Mouse (Mus musculus) liver, embryonic 15.5 days (tissue): ENCODE data around the gene Babam2. TPM values are rescaled to one million over a fixed set of nuclear protein-coding genes. Genes with fewer than 3 reads are reported as not detected.

Experiments used
- ATAC-seq: fragments of 200-750 bp; cut with Nextera tagmentation; 2 replicates; pipeline ENCODE4 v1.8.0; 2017; ENCODE audit warnings: moderate number of reproducible peaks, mild to moderate bottlenecking, moderate library complexity; ENCODE audit not compliant: insufficient read depth
- H3K27ac ChIP-seq: fragments of 300-500 bp; sonication (generic); replicated peaks from 2 replicates; pipeline ENCODE4 v1.5.1; 2015; ENCODE audit warnings: mild to moderate bottlenecking, inconsistent platforms
- H3K27me3 ChIP-seq: fragments of 300-500 bp; sonication (generic); 2 replicates; pipeline ENCODE4 v1.6.1; 2015; ENCODE audit warnings: mild to moderate bottlenecking, inconsistent platforms
- H3K36me3 ChIP-seq: fragments of 300-500 bp; sonication (generic); replicated peaks from 2 replicates; pipeline ENCODE4 v1.6.1; 2015; ENCODE audit warnings: moderate library complexity, mild to moderate bottlenecking, inconsistent platforms
- H3K4me1 ChIP-seq: fragments of 300-500 bp; sonication (generic); replicated peaks from 2 replicates; pipeline ENCODE4 v1.6.1; 2015; ENCODE audit warnings: inconsistent platforms
- H3K4me2 ChIP-seq: fragments of 300-500 bp; sonication (generic); 2 replicates; pipeline ENCODE4 v1.6.1; 2015; ENCODE audit warnings: moderate library complexity, mild to moderate bottlenecking, inconsistent platforms
- H3K4me3 ChIP-seq: fragments of 300-500 bp; sonication (generic); replicated peaks from 2 replicates; pipeline ENCODE4 v1.5.1; 2015; ENCODE audit warnings: mild to moderate bottlenecking, inconsistent platforms
- H3K9ac ChIP-seq: fragments of 300-500 bp; sonication (generic); 2 replicates; pipeline ENCODE4 v1.6.1; 2015; ENCODE audit warnings: moderate library complexity, mild to moderate bottlenecking, inconsistent platforms
- H3K9me3 ChIP-seq: fragments of 300-500 bp; sonication (generic); replicated peaks from 2 replicates; pipeline ENCODE4 v1.6.1; 2016; ENCODE audit warnings: inconsistent platforms
- WGBS: fragments of 180-500 bp; shearing (Covaris S2); methylation state at CpG from one replicate; pipeline ENCODE4 v1.1.7; 2015; ENCODE audit warnings: mixed read lengths; ENCODE audit not compliant: insufficient replicate concordance; 5-methylcytosine and 5-hydroxymethylcytosine counted together
- polyA plus RNA-seq: library from polyadenylated mRNA; unstranded; fragments of >200 nt; fragmentation: Nextera tagmentation; extraction: Ambion mirVana; gene quantifications from 2 replicates; pipeline ENCODE4 v1.2.1, GENCODE M21; 2015

Gene Babam2
- polyA plus RNA-seq, 1 experiment from 2014 or later, result 30.8 TPM

DNA sequence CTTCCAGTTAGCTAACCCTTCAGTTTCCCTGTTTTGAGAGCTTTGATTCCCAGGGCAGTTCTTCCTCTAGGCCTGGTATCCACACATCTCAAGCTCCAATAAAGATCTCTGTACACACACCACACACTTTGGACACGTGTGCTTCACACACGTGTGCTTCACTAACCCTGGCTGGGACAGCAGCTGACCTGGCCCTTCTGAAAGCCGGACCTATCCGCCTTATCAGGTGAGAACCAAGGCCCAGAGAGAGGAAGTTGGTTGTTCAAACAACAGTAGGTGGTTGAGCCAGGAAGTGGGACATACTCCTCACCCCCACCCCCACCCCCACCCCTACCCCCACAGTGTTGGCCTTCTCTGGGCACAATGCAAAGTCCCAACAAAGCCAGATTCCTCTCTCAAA, 413.2 kb downstream of the Babam2 start:
- no peaks in the 10 kb centered on the region for H3K27me3 ChIP-seq

DNA sequence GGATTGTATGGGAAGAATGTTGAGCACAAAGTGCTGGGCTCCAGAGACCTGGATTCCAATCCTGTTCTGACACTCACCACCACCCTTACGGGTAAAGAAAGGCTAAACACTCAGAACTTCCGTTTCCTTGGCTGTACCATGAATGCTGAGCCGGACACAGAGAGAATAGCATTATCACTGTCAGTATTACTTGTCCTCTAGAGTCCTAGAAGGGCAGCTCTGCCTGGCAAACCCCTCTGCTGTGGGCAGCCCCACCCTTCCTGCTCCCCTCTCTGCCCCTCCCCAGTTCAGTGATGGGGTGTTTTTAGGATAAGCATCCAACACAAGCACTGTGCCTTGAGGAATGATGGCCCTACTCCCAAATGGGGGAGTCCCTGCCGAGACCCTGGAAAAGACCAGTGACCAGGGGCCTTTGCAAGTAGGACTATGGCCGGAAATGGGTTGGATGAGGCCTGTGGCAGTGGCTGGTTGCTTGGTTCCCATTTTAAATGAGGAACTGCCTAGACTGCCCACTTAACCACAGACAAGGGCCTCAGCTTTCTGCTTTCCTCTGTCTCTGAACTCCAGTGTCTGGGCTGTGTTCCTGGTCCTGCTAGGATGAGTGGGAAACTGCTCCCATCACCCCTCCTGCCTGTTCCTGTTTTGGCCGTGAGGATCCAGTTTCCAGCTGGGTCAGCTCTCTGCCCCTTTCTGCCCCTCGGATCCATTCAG, 414.9 kb downstream of the Babam2 start:
- Histone ChIP-seq H3K27ac (0 out of 2 replicates have a peak overlapping the region, but pooled peaks have one; percentile 33), H3K4me1 (peaks cover 8% of the 10 kb centered on the region; the same call in 1 of the 2 replicates), H3K9me3 (no peaks in the 10 kb centered on the region), H3K36me3 (no peaks in the 10 kb centered on the region), H3K4me2 (no peak overlapping the region), H3K9ac (no peak overlapping the region), H3K4me3 (no peak overlapping the region), H3K27me3 (no peaks in the 10 kb centered on the region)
- no peak for ATAC-seq
- WGBS, result 19% methylated on average over 7 of the region's 7 CpGs

More for the DNA sequence above, 413.2 kb downstream of the Babam2 start:
- no peak overlapping the region for H3K4me3 ChIP-seq
- no peak for ATAC-seq
- 8% methylated on average over 4 of the region's 4 CpGs for WGBS
- no peak overlapping the region for H3K27ac ChIP-seq
- H3K4me1 ChIP-seq, result peaks cover 8% of the 10 kb centered on the region; the same call in 1 of the 2 replicates
- H3K9ac ChIP-seq, result no peak overlapping the region
- no peaks in the 10 kb centered on the region for H3K36me3 ChIP-seq
- H3K9me3 ChIP-seq, result no peaks in the 10 kb centered on the region
- H3K4me2 ChIP-seq, result no peak overlapping the region

DNA sequence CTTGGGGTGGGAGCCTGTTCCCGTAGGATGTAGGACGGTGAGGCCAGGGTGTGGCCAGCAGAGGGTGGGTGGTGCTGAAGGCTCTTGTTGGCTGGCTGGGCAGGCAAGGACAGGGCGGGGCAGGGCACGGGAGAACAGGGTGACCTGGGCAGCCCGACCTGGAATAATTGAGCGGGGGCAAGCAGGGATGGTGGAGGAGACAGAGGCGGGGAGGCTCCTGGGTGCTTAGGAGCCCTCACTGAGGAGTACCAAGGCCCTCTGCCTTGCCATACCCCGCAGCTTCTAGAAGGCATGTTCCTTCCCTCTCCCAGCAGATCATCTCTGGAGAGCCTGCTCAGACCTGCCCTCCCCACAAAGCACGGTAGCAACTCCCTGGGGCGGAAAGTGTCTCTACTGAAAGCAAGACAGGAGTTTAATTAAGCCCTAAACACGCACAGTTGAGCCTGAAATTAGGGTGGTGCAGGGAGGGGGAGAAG, 423.5 kb downstream of the Babam2 start:
- ATAC-seq, result no peak
- H3K27me3 ChIP-seq, result peaks cover 4% of the 10 kb centered on the region; the same call in 1 of the 2 replicates
- H3K4me1 ChIP-seq, result no peaks in the 10 kb centered on the region
- H3K4me2 ChIP-seq, result no peak overlapping the region
- H3K27ac ChIP-seq, result no peak overlapping the region
- WGBS, result 66% methylated on average over 11 of the region's 11 CpGs
- no peak overlapping the region for H3K9ac ChIP-seq
- no peaks in the 10 kb centered on the region for H3K9me3 ChIP-seq
- no peak overlapping the region for H3K4me3 ChIP-seq
- H3K36me3 ChIP-seq, result no peaks in the 10 kb centered on the region

DNA sequence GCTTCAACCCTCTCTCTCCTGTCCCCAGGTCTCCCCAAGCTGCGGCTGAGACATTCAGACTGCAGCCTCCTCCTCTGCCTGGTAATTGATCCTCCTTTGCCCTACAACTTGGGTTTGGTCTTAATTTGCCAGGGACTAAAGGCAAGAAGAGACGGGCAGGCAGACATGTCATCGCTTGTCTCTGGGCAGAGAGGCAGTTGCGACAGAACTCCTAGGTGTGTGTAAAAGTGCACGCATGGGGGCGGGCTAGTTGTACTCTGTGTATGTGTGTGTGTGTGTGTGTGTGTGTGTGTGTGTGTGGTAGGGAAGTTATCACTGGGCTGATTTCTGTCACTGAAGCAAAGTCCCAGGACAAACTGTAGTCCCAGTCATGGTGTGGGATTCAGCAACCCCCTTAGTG, 424.5 kb downstream of the Babam2 start:
- no peak overlapping the region for H3K4me3 ChIP-seq
- H3K27me3 ChIP-seq, result peaks cover 4% of the 10 kb centered on the region; the same call in 1 of the 2 replicates
- H3K9me3 ChIP-seq, result no peaks in the 10 kb centered on the region
- ATAC-seq, result no peak
- no peak overlapping the region for H3K4me2 ChIP-seq
- 58% methylated on average over 6 of the region's 6 CpGs for WGBS
- H3K9ac ChIP-seq, result no peak overlapping the region
- H3K27ac ChIP-seq, result no peak overlapping the region
- H3K4me1 ChIP-seq, result no peaks in the 10 kb centered on the region
- no peaks in the 10 kb centered on the region for H3K36me3 ChIP-seq

DNA sequence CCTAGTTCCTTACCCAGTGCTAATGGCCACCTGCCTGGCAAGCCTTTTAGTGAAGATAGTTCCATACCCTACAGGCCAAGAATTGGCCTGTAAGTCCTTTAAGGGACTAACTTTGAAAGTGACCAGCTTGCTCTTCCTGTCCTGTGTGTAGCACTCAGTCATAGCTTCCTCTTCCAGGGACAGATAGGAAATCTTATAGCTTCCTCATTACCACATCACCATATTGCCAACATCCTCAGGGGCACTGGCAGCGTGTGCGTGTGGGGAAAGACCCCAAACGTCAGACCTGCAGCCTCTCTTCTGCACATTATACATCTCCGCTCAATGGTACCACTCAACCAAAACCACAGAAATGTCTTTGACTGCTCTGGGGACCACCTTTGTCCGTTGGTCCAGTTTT, 424.9 kb downstream of the Babam2 start:
- ATAC-seq, result no peak
- no peaks in the 10 kb centered on the region for H3K36me3 ChIP-seq

DNA sequence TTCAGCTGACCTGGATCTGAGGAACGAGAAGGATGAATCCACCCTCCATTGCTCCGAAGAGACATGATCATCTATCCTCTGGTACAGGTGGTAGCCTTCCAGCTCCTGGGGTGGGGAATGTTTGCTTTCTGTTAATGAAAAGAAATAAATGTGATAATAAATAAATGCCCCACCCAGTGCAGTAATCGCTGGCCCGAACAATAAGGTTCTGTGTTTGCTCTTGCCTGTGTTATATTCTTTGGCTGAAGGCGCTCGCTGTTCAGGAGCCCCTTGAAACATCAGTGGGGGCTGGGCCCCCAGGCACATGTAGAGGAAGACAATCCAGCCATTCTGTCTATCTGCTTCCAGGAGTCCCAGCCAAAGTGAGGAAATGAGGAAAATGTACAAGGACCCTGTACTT, 427.5 kb downstream of the Babam2 start:
- 76% methylated on average over 6 of the region's 6 CpGs for WGBS
- Histone ChIP-seq H3K4me1 (no peaks in the 10 kb centered on the region), H3K9me3 (no peaks in the 10 kb centered on the region), H3K4me3 (no peak overlapping the region), H3K4me2 (no peak overlapping the region), H3K36me3 (no peaks in the 10 kb centered on the region), H3K27me3 (peaks cover 4% of the 10 kb centered on the region; the same call in 1 of the 2 replicates), H3K27ac (no peak overlapping the region), H3K9ac (no peak overlapping the region)
- no peak for ATAC-seq

More for the DNA sequence above, 424.9 kb downstream of the Babam2 start:
- no peak overlapping the region for H3K4me3 ChIP-seq
- WGBS, result 23% methylated on average over 5 of the region's 5 CpGs
- no peaks in the 10 kb centered on the region for H3K4me1 ChIP-seq
- H3K27ac ChIP-seq, result no peak overlapping the region
- peaks cover 4% of the 10 kb centered on the region; the same call in 1 of the 2 replicates for H3K27me3 ChIP-seq
- H3K9me3 ChIP-seq, result no peaks in the 10 kb centered on the region
- H3K9ac ChIP-seq, result no peak overlapping the region
- no peak overlapping the region for H3K4me2 ChIP-seq

DNA sequence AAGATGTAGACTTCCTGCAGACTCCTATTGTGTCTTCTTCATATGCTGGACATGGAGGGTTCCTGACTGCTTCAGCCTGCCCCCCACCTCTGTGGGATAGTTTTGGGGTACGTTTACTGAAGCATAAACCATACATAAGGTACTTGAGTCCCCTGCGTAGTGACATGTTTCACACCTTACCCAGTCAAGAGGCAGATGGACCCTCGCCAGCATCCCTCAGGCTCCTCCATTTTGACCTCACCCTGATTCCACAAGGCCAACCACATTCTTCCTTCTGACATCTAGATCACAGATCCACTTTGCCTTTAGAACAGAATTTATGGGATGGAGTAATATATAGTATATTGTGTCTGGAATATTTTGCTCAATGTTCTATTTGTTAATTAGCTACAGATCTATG, 429.7 kb downstream of the Babam2 start:
- H3K4me3 ChIP-seq, result no peak overlapping the region
- H3K4me2 ChIP-seq, result no peak overlapping the region
- ATAC-seq, result no peak
- H3K9me3 ChIP-seq, result no peaks in the 10 kb centered on the region
- H3K27ac ChIP-seq, result no peak overlapping the region
- H3K9ac ChIP-seq, result no peak overlapping the region
- H3K36me3 ChIP-seq, result no peaks in the 10 kb centered on the region
- no peaks in the 10 kb centered on the region for H3K4me1 ChIP-seq
- H3K27me3 ChIP-seq, result peaks cover 27% of the 10 kb centered on the region
- WGBS, result 59% methylated on average over 3 of the region's 3 CpGs

DNA sequence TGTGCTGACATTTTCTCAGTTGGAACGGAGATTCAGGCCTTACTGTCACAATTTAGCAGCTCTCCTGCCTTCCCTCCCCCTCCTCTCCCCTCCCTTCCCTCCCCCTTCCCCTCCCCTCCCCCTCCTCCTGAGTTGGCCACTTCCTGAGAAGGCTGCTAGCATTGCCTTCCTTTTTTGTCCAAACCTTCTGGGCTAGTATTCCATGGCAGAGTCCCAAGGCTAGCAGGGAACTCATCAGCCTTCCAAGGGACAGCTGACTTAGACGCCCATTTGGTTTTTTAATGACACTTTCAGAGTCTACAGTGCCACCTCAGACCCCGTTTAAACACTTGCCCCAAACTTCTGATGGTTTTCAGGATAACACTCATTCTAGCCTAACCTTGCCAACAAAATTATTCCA, 430.4 kb downstream of the Babam2 start:
- Histone ChIP-seq H3K36me3 (no peaks in the 10 kb centered on the region), H3K27me3 (peaks cover 34% of the 10 kb centered on the region), H3K4me2 (no peak overlapping the region), H3K9me3 (no peaks in the 10 kb centered on the region), H3K4me3 (no peak overlapping the region), H3K9ac (no peak overlapping the region), H3K4me1 (no peaks in the 10 kb centered on the region; the same call in 1 of the 2 replicates), H3K27ac (no peak overlapping the region)
- ATAC-seq, result no peak
- 24% methylated on average over 3 of the region's 3 CpGs for WGBS

DNA sequence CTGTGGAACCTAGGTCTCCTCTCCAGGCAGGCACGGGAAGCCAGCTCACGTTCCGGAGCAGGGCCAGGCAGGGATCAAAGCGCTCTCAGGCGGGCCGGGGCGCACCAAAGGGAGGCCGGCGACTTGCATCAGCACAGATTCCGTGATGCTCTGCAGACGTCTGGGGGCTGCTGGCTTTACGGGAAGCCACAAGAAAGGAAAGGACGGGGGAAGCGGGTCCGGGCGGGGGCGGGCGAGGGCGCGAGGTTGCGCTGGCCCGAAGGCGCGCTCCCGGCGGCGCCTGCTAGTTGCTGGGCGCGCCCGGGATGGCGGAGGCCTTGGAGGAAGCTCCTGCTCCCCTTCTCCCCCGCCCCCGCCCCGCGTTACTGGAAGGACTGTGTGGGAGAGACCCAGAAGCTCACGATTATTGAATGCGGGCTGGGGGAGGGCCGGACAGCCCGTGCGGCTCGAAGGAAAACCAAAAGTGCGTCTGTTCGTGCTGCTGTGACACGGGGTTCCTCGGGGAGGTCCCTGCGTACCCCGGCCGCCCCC, 435.6 kb downstream of the Babam2 start:
- Histone ChIP-seq H3K9me3 (no peaks in the 10 kb centered on the region), H3K4me3 (peak overlapping the region; percentile 60), H3K4me2 (peak overlapping the region; percentile 75), H3K9ac (no peak overlapping the region), H3K27me3 (peaks cover 85% of the 10 kb centered on the region), H3K27ac (peak overlapping the region; percentile 82; the same call in 1 of the 2 replicates), H3K36me3 (no peaks in the 10 kb centered on the region), H3K4me1 (peaks cover 16% of the 10 kb centered on the region)
- no peak for ATAC-seq
- under 1% methylated on average over 46 of the region's 48 CpGs for WGBS

DNA sequence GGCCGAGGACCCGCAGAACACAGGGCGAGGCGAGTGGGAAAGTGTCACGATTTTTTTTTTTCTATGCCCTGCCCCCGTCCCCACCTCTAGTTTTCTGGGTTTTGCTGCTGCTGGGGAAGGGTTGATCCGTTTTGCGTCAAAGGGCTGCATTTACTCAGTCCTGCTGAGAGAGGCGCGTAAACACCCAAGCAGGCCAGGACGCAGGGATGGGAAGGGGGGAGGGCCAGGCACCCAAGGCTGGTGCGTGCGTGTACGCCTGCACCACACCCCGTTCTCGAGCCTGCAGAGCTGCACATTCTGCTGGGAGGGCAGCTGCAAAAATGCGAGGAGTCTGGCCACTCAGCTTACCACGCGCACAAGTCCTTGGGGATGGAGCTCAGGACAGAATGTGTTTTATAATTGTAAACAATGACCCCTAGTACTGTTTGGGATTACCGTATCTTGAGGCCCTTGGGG, 436.1 kb downstream of the Babam2 start:
- peaks cover 16% of the 10 kb centered on the region for H3K4me1 ChIP-seq
- under 1% methylated on average over 20 of the region's 20 CpGs for WGBS
- H3K27ac ChIP-seq, result peak overlapping the region; percentile 82
- H3K36me3 ChIP-seq, result no peaks in the 10 kb centered on the region
- H3K9ac ChIP-seq, result no peak overlapping the region
- H3K4me2 ChIP-seq, result peak overlapping the region; percentile 75
- no peaks in the 10 kb centered on the region for H3K9me3 ChIP-seq
- H3K27me3 ChIP-seq, result peaks cover 90% of the 10 kb centered on the region
- no peak for ATAC-seq
- peak overlapping the region; percentile 60 for H3K4me3 ChIP-seq

DNA sequence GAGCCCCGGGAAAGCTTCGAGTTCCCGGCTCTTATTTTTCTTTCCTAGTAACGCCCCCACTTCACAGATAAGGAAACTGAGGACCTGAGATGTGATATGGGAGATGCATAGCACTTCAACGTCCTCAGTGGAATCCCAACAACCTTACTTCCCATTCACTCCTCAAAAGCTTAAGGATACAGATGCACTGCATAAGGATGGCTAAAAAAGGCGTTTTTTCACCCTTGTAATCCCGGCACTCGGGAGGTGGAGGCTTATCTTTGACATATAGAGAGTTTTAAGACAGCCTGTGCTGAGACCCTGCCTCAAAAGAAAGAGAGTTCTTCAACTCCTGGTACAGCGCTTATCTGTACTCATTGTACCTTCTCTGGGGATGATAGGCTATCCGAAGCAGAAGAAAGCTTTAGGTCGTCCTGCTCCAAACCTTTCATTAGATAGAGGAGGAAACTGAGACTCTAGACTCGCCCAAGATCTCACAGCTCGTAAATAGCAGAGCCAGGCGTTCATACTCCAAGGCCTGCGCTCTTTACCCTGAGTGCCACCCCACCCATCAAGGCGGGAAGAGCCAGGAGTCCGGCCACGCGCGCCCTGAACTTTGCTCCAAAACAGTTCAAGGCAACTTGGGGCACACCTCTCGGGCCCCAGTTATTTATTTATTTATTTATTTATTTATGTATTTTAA, 436.7 kb downstream of the Babam2 start:
- Histone ChIP-seq H3K4me3 (peak overlapping the region; percentile 60), H3K27me3 (peaks cover 95% of the 10 kb centered on the region), H3K27ac (peak overlapping the region; percentile 82), H3K4me1 (peaks cover 16% of the 10 kb centered on the region), H3K9me3 (no peaks in the 10 kb centered on the region), H3K36me3 (no peaks in the 10 kb centered on the region), H3K9ac (no peak overlapping the region), H3K4me2 (peak overlapping the region; percentile 75)
- ATAC-seq, result no peak
- 1% methylated on average over 21 of the region's 21 CpGs for WGBS
